Mouse (Mus musculus) neutrophil, adult 83 days (primary cell): Measurements from ENCODE around the gene Pdzph1. TPM values are rescaled to one million over a fixed set of nuclear protein-coding genes. Genes with fewer than 3 reads are reported as not detected.

Source experiments
- total RNA-seq, 2 experiments: library from RNA; stranded (reverse); gene quantifications; one replicate each; pipeline ENCODE4 v1.2.4; 2023

Gene Pdzph1
- total RNA-seq, result not detected

DNA sequence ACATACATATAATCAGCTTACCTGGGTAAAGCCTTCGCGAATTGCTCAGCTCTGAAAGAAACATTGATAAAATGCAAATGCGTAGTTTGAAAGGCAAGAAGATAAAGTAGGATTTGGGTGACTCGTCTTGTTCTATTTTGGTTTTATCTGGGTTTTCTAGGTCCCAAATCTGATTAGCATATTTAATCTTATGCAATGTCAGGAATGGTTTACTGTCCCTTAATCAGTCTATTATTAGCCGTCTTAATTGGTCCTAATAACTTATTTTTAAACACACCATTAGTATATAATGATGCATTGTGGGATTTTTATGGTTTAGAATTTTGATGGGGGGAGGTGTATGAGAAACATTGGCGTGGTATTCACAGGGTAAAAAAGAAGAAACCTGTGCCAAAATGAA lies at the start of gene Pdzph1:
Gene Pdzph1, minus strand, starts transcription at position 101 of the 400 bp plus-strand sequence.

DNA sequence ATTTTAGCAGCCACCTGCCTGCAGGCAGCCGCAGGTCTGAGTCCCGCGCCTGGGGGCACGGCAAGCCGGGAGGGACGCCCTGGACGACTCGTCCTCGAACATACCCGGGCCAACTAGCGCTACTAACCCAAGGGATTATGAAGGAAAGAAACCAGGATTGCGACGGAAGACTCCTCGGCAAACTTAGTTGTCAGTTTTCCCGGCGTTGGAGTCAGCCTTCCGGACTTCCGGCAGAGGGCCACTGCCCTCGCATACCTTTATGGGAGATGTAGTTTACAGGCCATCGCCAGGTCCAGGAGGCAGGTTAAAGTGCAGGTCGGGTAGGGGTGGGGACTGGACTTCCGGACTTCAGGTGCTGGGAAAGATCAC lies 21.9 kb upstream of the Pdzph1 start, which contains the start of gene Nudt12:
Gene Nudt12, minus strand, starts transcription at position 282 of the 369 bp plus-strand sequence.

Other genes starting within 250 kb of the Pdzph1 start
- 1 to 10 TPM; 1.5 to 3.0 TPM for gene Nudt12, start 22.0 kb upstream of the Pdzph1 start, total RNA-seq